Mouse (Mus musculus) CH12.LX (cell line): Measurements from ENCODE around the gene Qars. TPM values are rescaled to one million over a fixed set of nuclear protein-coding genes. Genes with fewer than 3 reads are reported as not detected.

ENCODE experiments used
- DNase-seq: peaks from one replicate; pipeline ENCODE4 v3.0.0-alpha.2; 2013; ENCODE audit errors: extremely low read depth
- H3K27ac ChIP-seq: 2 replicates; pipeline ENCODE4 v1.5.1; 2012; ENCODE audit warnings: low read depth, mild to moderate bottlenecking, control low read depth, moderate library complexity; ENCODE audit not compliant: insufficient read depth
- H3K27me3 ChIP-seq: replicated peaks from 2 replicates; pipeline ENCODE3; 2012; ENCODE audit warnings: inconsistent platforms
- H3K36me3 ChIP-seq, 2 experiments: replicated peaks in 1 of 2; 2 replicates each; pipeline versions ENCODE3 to v1.6.1; 2012; ENCODE audit warnings: inconsistent platforms in 1 of 2, low read length in 1 of 2, mild to moderate bottlenecking in 1 of 2, mixed read lengths in 1 of 2, moderate library complexity in 1 of 2; ENCODE audit not compliant: control insufficient read depth in 1 of 2, insufficient read depth in 1 of 2
- H3K4me1 ChIP-seq, 2 experiments: 2 replicates each; pipeline ENCODE4 v1.6.1; 2012; ENCODE audit warnings: inconsistent platforms in 1 of 2, moderate library complexity in 1 of 2; ENCODE audit not compliant: insufficient read depth in 2 of 2, control insufficient read depth in 1 of 2
- H3K4me2 ChIP-seq: 2 replicates; pipeline ENCODE4 v1.6.1; 2012; ENCODE audit warnings: low read depth, mild to moderate bottlenecking, control low read depth; ENCODE audit not compliant: poor library complexity, insufficient read depth, severe bottlenecking
- H3K4me3 ChIP-seq, 3 experiments: fragments of 150-350 bp in 1 of 3; sonication (generic) in 1 of 3; replicated peaks in 1 of 3; 2 replicates each; pipeline versions ENCODE3 to v1.5.1; 2011 to 2012; ENCODE audit warnings: low read depth in 2 of 3, low read length in 2 of 3, mild to moderate bottlenecking in 2 of 3, moderate library complexity in 2 of 3, control low read depth in 1 of 3, improper control_type of control experiment in 1 of 3, inconsistent platforms in 1 of 3, mixed read lengths in 1 of 3; ENCODE audit not compliant: poor library complexity in 1 of 3
- H3K79me2 ChIP-seq: replicated peaks from 2 replicates; pipeline ENCODE4 v1.6.1; 2012; ENCODE audit warnings: mild to moderate bottlenecking, moderate library complexity; ENCODE audit not compliant: control insufficient read depth, poor library complexity, insufficient read depth, severe bottlenecking; ENCODE audit errors: extremely low read depth
- H3K9ac ChIP-seq: 2 replicates; pipeline ENCODE4 v1.6.1; 2012; ENCODE audit warnings: low read depth, mild to moderate bottlenecking, control low read depth, moderate library complexity; ENCODE audit not compliant: insufficient read depth
- H3K9me3 ChIP-seq: replicated peaks from 2 replicates; pipeline ENCODE3; 2012; ENCODE audit warnings: low read length, inconsistent platforms, mixed read lengths
- BHLHE40 ChIP-seq: IDR thresholded peaks from 2 replicates; pipeline ENCODE4 v1.6.1; 2011; ENCODE audit warnings: mild to moderate bottlenecking, low read depth, low read length, improper control_type of control experiment
- CHD1 ChIP-seq: IDR thresholded peaks from 2 replicates; pipeline ENCODE4 v1.6.1; 2012; ENCODE audit warnings: low read depth, low read length, improper control_type of control experiment, inconsistent platforms
- CHD2 ChIP-seq: IDR thresholded peaks from 2 replicates; pipeline ENCODE4 v1.6.1; 2011; ENCODE audit warnings: low read length, improper control_type of control experiment
- CTCF ChIP-seq, 2 experiments: IDR thresholded peaks in 1 of 2; conservative IDR thresholded peaks in 1 of 2; 2 replicates each; pipeline ENCODE4 v1.5.1; 2011 to 2012; ENCODE audit warnings: low read depth in 2 of 2, low read length in 2 of 2, improper control_type of control experiment in 1 of 2, inconsistent platforms in 1 of 2, mild to moderate bottlenecking in 1 of 2, moderate library complexity in 1 of 2
- E2F4 ChIP-seq: IDR thresholded peaks from 2 replicates; pipeline ENCODE4 v1.6.1; 2011; ENCODE audit warnings: low read depth, low read length, improper control_type of control experiment; ENCODE audit not compliant: insufficient replicate concordance
- ELF1 ChIP-seq: IDR thresholded peaks from 2 replicates; pipeline ENCODE4 v1.6.1; 2014; ENCODE audit warnings: low read depth, mild to moderate bottlenecking, inconsistent platforms, low read length, improper control_type of control experiment
- GABPA ChIP-seq: IDR thresholded peaks from 2 replicates; pipeline ENCODE4 v1.6.1; 2012; ENCODE audit warnings: low read depth, low read length, improper control_type of control experiment, inconsistent platforms; ENCODE audit not compliant: insufficient replicate concordance
- HCFC1 ChIP-seq: IDR thresholded peaks from 2 replicates; pipeline ENCODE4 v1.6.1; 2012; ENCODE audit warnings: low read depth, mild to moderate bottlenecking, inconsistent platforms, low read length, improper control_type of control experiment
- IRF4 ChIP-seq: IDR thresholded peaks from 2 replicates; pipeline ENCODE4 v1.6.1; 2014; ENCODE audit warnings: low read depth, mild to moderate bottlenecking, inconsistent platforms, low read length, improper control_type of control experiment
- JUN ChIP-seq: IDR thresholded peaks from 2 replicates; pipeline ENCODE4 v1.6.1; 2011; ENCODE audit warnings: low read depth, mild to moderate bottlenecking, low read length, improper control_type of control experiment, moderate library complexity; ENCODE audit not compliant: insufficient read depth
- JUND ChIP-seq: conservative IDR thresholded peaks from 2 replicates; pipeline ENCODE4 v1.6.1; 2011; ENCODE audit warnings: low read depth, low read length, improper control_type of control experiment
- KAT2A ChIP-seq: IDR thresholded peaks from 2 replicates; pipeline ENCODE4 v1.6.1; 2012; ENCODE audit warnings: low read length, improper control_type of control experiment, inconsistent platforms; ENCODE audit not compliant: insufficient replicate concordance
- MAX ChIP-seq: IDR thresholded peaks from 2 replicates; pipeline ENCODE4 v1.6.1; 2011; ENCODE audit warnings: low read length, improper control_type of control experiment
- MAZ ChIP-seq: IDR thresholded peaks from 2 replicates; pipeline ENCODE4 v1.6.1; 2012; ENCODE audit warnings: low read depth, mild to moderate bottlenecking, inconsistent platforms, low read length, improper control_type of control experiment, moderate library complexity
- MEF2A ChIP-seq: IDR thresholded peaks from 2 replicates; pipeline ENCODE4 v1.6.1; 2014; ENCODE audit warnings: low read depth, mild to moderate bottlenecking, inconsistent platforms, low read length, improper control_type of control experiment, borderline replicate concordance
- MXI1 ChIP-seq: IDR thresholded peaks from 2 replicates; pipeline ENCODE4 v1.6.1; 2011; ENCODE audit warnings: mild to moderate bottlenecking, low read depth, low read length, improper control_type of control experiment
- MYC ChIP-seq: IDR thresholded peaks from 2 replicates; pipeline ENCODE4 v1.6.1; 2011; ENCODE audit warnings: low read depth, mild to moderate bottlenecking, improper control_type of control experiment, low read length
- NELFE ChIP-seq: IDR thresholded peaks from 2 replicates; pipeline ENCODE4 v1.6.1; 2011; ENCODE audit warnings: low read depth, low read length, improper control_type of control experiment
- NRF1 ChIP-seq: IDR thresholded peaks from 2 replicates; pipeline ENCODE4 v1.6.1; 2014; ENCODE audit warnings: low read depth, mild to moderate bottlenecking, inconsistent platforms, low read length, improper control_type of control experiment, moderate library complexity
- POLR2A ChIP-seq: IDR thresholded peaks from 2 replicates; pipeline ENCODE4 v1.6.1; 2011; ENCODE audit warnings: low read depth, mild to moderate bottlenecking, improper control_type of control experiment, low read length
- RAD21 ChIP-seq: IDR thresholded peaks from 2 replicates; pipeline ENCODE4 v1.6.1; 2011; ENCODE audit warnings: low read depth, mild to moderate bottlenecking, low read length, improper control_type of control experiment, moderate library complexity
- RCOR1 ChIP-seq: conservative IDR thresholded peaks from 2 replicates; pipeline ENCODE4 v1.6.1; 2012; ENCODE audit warnings: low read depth, mild to moderate bottlenecking, inconsistent platforms, low read length, improper control_type of control experiment
- SIN3A ChIP-seq: IDR thresholded peaks from 2 replicates; pipeline ENCODE4 v1.6.1; 2012; ENCODE audit warnings: low read length, improper control_type of control experiment, inconsistent platforms
- TBP ChIP-seq: conservative IDR thresholded peaks from 2 replicates; pipeline ENCODE4 v1.6.1; 2011; ENCODE audit warnings: low read depth, low read length, improper control_type of control experiment
- TCF12 ChIP-seq: IDR thresholded peaks from 2 replicates; pipeline ENCODE4 v1.6.1; 2014; ENCODE audit warnings: low read depth, mild to moderate bottlenecking, inconsistent platforms, low read length, improper control_type of control experiment
- UBTF ChIP-seq: IDR thresholded peaks from 2 replicates; pipeline ENCODE4 v1.6.1; 2012; ENCODE audit warnings: low read depth, mild to moderate bottlenecking, inconsistent platforms, low read length, improper control_type of control experiment, moderate library complexity
- USF1 ChIP-seq: IDR thresholded peaks from 2 replicates; pipeline ENCODE4 v1.6.1; 2014; ENCODE audit warnings: low read depth, mild to moderate bottlenecking, inconsistent platforms, low read length, improper control_type of control experiment
- USF2 ChIP-seq: conservative IDR thresholded peaks from 2 replicates; pipeline ENCODE4 v1.6.1; 2011; ENCODE audit warnings: low read depth, low read length, improper control_type of control experiment
- ZC3H11A ChIP-seq: IDR thresholded peaks from 2 replicates; pipeline ENCODE4 v1.6.1; 2012; ENCODE audit warnings: low read depth, mild to moderate bottlenecking, inconsistent platforms, low read length, improper control_type of control experiment
- ZKSCAN1 ChIP-seq: IDR thresholded peaks from 2 replicates; pipeline ENCODE4 v1.6.1; 2012; ENCODE audit warnings: low read depth, inconsistent platforms, low read length, improper control_type of control experiment, borderline replicate concordance
- ZMIZ1 ChIP-seq: IDR thresholded peaks from 2 replicates; pipeline ENCODE4 v1.6.1; 2012; ENCODE audit warnings: low read depth, mild to moderate bottlenecking, inconsistent platforms, low read length, improper control_type of control experiment
- ZNF384 ChIP-seq: IDR thresholded peaks from 2 replicates; pipeline ENCODE4 v1.6.1; 2012; ENCODE audit warnings: low read depth, low read length, improper control_type of control experiment, inconsistent platforms
- dilution Hi-C: fragments of 300-500 bp; cut with MboI; formaldehyde crosslinking; loops from 2 replicates; pipeline ENCODE4 v1.14.3; 2020; ENCODE audit warnings: low sequenced_read_pairs; ENCODE audit not compliant: extremely low pct_unique_long_range_greater_than_20kb, extremely low pct_ligation_motif_present
- in situ Hi-C: fragments of 300-500 bp; cut with MboI; formaldehyde crosslinking; loops from 3 replicates; pipeline ENCODE4 v1.14.3; 2019; ENCODE audit warnings: low sequenced_read_pairs, low pct_ligation_motif_present, low pct_unique_long_range_greater_than_20kb, mixed read lengths
- polyA plus RNA-seq: library from polyadenylated mRNA; unstranded; fragments of >175 nt; gene quantifications from 2 replicates; pipeline ENCODE4 v1.2.1, GENCODE M21; 2012; ENCODE audit warnings: low read depth; ENCODE audit not compliant: insufficient read length
- total RNA-seq, 2 experiments: library from RNA; depleted of rRNA; stranded (reverse); fragments of 300-350 nt in 1 of 2; fragments of >200 nt in 1 of 2; gene quantifications; 2 replicates each; pipeline ENCODE4 v1.2.3; 2012 to 2014

Qars gene
- total and polyA plus RNA-seq, 3 experiments = 229 to 322 (median 293) TPM

DNA sequence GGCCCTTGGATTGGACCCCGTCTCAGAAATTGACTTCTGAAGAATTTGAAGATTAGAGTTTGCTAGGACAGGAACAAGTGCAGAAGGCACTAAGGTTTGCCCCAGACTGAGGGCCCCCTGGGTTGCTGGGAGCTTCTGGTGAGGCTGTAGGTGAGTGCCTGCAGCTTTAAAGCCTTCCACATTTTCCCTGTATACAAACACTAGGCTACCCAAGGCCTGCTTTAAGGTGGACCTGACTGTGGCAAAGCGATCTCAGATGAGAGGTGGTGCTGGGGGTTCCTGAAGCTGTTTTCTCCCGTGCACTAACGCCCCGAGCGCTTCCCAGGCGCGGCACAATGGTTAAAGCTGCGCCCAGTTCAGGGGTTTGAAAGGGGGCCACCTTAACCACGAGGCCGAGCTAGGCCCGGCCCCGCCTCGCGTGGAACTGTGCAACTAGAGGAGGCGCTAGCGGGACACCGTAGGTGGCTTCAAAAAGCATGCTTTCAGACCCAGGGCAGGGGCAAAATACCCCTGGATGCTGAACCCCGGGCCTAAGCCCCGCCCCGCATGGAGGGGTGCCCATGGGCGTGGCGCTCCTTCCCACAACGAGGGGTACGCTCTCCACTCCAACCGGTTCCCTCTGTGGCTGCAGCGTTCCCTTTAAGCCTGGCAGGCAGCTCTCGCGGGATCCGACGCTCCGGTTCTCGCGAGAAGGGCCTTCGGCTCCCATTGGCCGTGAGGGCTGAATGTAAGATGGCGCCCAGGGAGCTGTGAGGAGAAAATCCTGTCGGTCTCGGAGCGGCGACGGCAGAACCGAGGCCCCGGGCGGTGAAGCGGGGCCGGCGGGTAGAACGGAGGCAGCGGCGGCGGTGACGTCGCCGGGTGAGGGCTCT, 9.1 kb downstream of the Qars start, which contains the start of gene Qrich1 (continued):
- no peak for TF ChIP-seq MEF2A
- no peak; the same call in 1 of the 2 replicates for TF ChIP-seq UBTF
- TF ChIP-seq CHD2 = peak; percentile 100
- TF ChIP-seq CTCF (conservative IDR thresholded peaks at IDR 0.05 in 1 of 2, IDR thresholded peaks at IDR 0.05 in 1 of 2; ENCODE audit: low read depth in 2 of 2, low read length in 2 of 2) = peak in 1 of 2 experiments; percentile 25; a peak in 2 of 4 replicates
- peak; percentile 85; the same call in 1 of the 2 replicates for TF ChIP-seq MYC
- TF ChIP-seq HCFC1 = peak; percentile 85
- peak; percentile 79; the same call in 1 of the 2 replicates for TF ChIP-seq ZMIZ1
- TF ChIP-seq CHD1 = no peak
- TF ChIP-seq BHLHE40 = no peak
- no peak for TF ChIP-seq ZC3H11A
- TF ChIP-seq MAZ = no peak
- no peak for TF ChIP-seq ELF1
- TF ChIP-seq IRF4 = no peak
- no peak for TF ChIP-seq JUND
- peak; percentile 82; the same call in 1 of the 2 replicates for TF ChIP-seq MXI1
- TF ChIP-seq POLR2A = peak; percentile 92
- peak; percentile 69; the same call in 1 of the 2 replicates for TF ChIP-seq SIN3A
- TF ChIP-seq ZKSCAN1 = no peak
- TF ChIP-seq, all 38 proteins: peak for 15

DNA sequence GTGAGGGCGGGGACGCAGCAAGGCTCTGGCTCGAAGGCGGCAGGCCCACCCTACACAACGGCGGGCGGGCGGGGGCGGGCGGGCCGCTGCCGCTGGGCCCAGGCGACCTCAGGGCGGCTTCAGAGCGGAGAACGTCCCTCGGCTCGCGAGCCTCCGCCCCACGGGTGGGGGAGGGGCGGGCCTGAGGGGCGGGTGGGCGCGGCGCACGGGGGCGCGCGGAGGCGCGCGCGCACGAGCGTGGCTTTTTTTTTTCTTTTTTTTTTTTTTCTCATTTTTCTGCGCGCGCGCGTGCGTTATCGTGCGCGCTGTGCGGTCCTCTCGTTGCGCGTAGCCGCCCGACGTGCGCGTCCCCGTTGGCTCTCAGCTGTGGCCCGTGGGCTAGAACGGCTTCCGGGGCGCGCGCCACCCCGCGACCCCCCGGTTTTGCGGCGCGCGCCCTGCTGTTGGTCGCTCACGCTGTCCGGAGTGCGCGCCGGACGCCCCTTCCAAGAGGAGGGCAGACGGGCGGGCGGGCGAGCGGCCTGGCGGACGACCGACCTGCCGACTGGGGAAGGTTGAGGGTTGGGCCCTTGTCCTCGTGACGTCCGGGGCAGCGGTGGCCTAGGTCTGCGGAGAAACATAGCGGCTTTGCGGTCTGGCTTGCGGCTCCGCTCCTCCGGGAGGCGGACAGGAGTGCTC, 9.9 kb downstream of the Qars start:
- no peaks in the 10 kb centered on the region for H3K9me3 ChIP-seq
- in situ Hi-C loops = no loop called here
- peaks cover 4 to 38% of the 10 kb centered on the region in 2 experiments; a peak in 3 of 4 replicates for H3K4me1 ChIP-seq
- no peak overlapping the region for H3K4me2 ChIP-seq
- dilution Hi-C loops = no loop called here
- H3K9ac ChIP-seq = peak overlapping the region; percentile 100
- H3K4me3 ChIP-seq = peak overlapping the region; percentile 85 to 95 (median 91)
- H3K27ac ChIP-seq = peak overlapping the region; percentile 92
- peaks cover 34 to 62% of the 10 kb centered on the region in 2 experiments for H3K36me3 ChIP-seq
- peak; percentile 75 for DNase-seq
- H3K79me2 ChIP-seq = peaks cover 42% of the 10 kb centered on the region
- no peaks in the 10 kb centered on the region for H3K27me3 ChIP-seq
- TF ChIP-seq MEF2A = 0 out of 2 replicates have a peak, but pooled peaks have one; percentile 17
- TF ChIP-seq RCOR1 = no peak
- no peak for TF ChIP-seq RAD21
- TF ChIP-seq ZMIZ1 = no peak
- no peak; the same call in 1 of the 2 replicates for TF ChIP-seq MAZ
- TF ChIP-seq CHD2 = no peak
- no peak for TF ChIP-seq POLR2A
- TF ChIP-seq JUN = no peak
- TF ChIP-seq USF2 = no peak
- no peak for TF ChIP-seq E2F4
- no peak for TF ChIP-seq USF1
- TF ChIP-seq TBP = no peak
- TF ChIP-seq ZNF384 = peak; percentile 94
- peak; percentile 71 for TF ChIP-seq NRF1
- no peak for TF ChIP-seq GABPA
- no peak for TF ChIP-seq CHD1
- TF ChIP-seq MYC = no peak
- TF ChIP-seq UBTF = peak; percentile 26
- TF ChIP-seq MAX = 0 out of 2 replicates have a peak, but pooled peaks have one; percentile 11
- no peak for TF ChIP-seq KAT2A
- TF ChIP-seq NELFE = no peak
- TF ChIP-seq ELF1 = no peak; the same call in 1 of the 2 replicates
- TF ChIP-seq TCF12 = peak; percentile 6; the same call in 1 of the 2 replicates
